Mouse (Mus musculus): ENCODE measurements around the gene Mtus2.

GRCm38 (mm10) chr5:148283177-148283576 is 326.1 kb downstream of the Mtus2 start:
- no peak for TF ChIP-seq CTCF (IDR thresholded peaks at IDR 0.05; ENCODE audit: extremely low read depth, insufficient read depth, insufficient read length, insufficient replicate concordance)
- TF ChIP-seq POLR2A (IDR thresholded peaks at IDR 0.05; ENCODE audit: low read depth, low read length) = no peak
